Mouse (Mus musculus) embryonic fibroblast, embryonic 13.5 days (primary cell): Measurements from ENCODE around the gene Prpsap2.

ENCODE experiments used
- CTCF ChIP-seq: IDR thresholded peaks from 2 replicates; pipeline ENCODE4 v1.5.1; 2011; ENCODE audit warnings: mild to moderate bottlenecking, control low read depth, low read length, moderate library complexity, borderline replicate concordance; ENCODE audit not compliant: insufficient read depth
- POLR2A ChIP-seq: IDR thresholded peaks from 2 replicates; pipeline ENCODE4 v1.6.1; 2011; ENCODE audit warnings: low read depth, mild to moderate bottlenecking, control low read depth, low read length, moderate library complexity

- TF ChIP-seq CTCF (no peak), POLR2A (no peak)
These were observed 42.5 kb downstream of the Prpsap2 start for GRCm38 (mm10) chr11:61719387-61719786.
